Mouse (Mus musculus) kidney, postnatal 0 days (tissue): Measurements from ENCODE around the gene Gm28269. TPM values are rescaled to one million over a fixed set of nuclear protein-coding genes. Genes with fewer than 3 reads are reported as not detected.

Experiments
- ATAC-seq: fragments of 200-750 bp; cut with Nextera tagmentation; replicated peaks from 2 replicates; pipeline ENCODE4 v1.8.0; 2017; ENCODE audit warnings: low read depth, moderate number of reproducible peaks, moderate TSS enrichment, moderate library complexity; ENCODE audit not compliant: low FRiP score
- DNase-seq: peaks from one replicate; pipeline ENCODE4 v3.0.0-alpha.2; 2016; ENCODE audit warnings: low spot score
- H3K27ac ChIP-seq: fragments of 300-500 bp; sonication (generic); 2 replicates; pipeline ENCODE4 v1.5.1; 2014; ENCODE audit warnings: mild to moderate bottlenecking
- H3K27me3 ChIP-seq: fragments of 300-500 bp; sonication (generic); 2 replicates; pipeline ENCODE4 v1.6.1; 2014; ENCODE audit warnings: low read length, mixed read lengths; ENCODE audit not compliant: insufficient read depth
- H3K36me3 ChIP-seq: fragments of 300-500 bp; sonication (generic); 2 replicates; pipeline ENCODE4 v1.6.1; 2014; ENCODE audit warnings: low read length, mixed read lengths; ENCODE audit not compliant: insufficient read depth
- H3K4me1 ChIP-seq: fragments of 300-500 bp; sonication (generic); replicated peaks from 2 replicates; pipeline ENCODE4 v1.6.1; 2014; ENCODE audit warnings: antibody characterized with exemption, low read length, mixed read lengths; ENCODE audit not compliant: insufficient read depth
- H3K4me2 ChIP-seq: fragments of 300-500 bp; sonication (generic); 2 replicates; pipeline ENCODE4 v1.6.1; 2014; ENCODE audit warnings: mild to moderate bottlenecking, low read length, moderate library complexity, mixed read lengths
- H3K4me3 ChIP-seq: fragments of 300-500 bp; sonication (generic); replicated peaks from 2 replicates; pipeline ENCODE4 v1.5.1; 2014; ENCODE audit warnings: low read depth, low read length
- H3K9ac ChIP-seq: fragments of 300-500 bp; sonication (generic); 2 replicates; pipeline ENCODE4 v1.6.1; 2014; ENCODE audit warnings: low read depth, low read length
- H3K9me3 ChIP-seq: fragments of 300-500 bp; sonication (generic); replicated peaks from 2 replicates; pipeline ENCODE4 v1.6.1; 2016; ENCODE audit warnings: low read length, inconsistent platforms, mixed read lengths
- CTCF ChIP-seq: IDR thresholded peaks from 2 replicates; pipeline ENCODE4 v1.5.1; 2016; ENCODE audit warnings: antibody characterized with exemption, low read depth, mild to moderate bottlenecking, moderate library complexity
- WGBS: fragments of 180-500 bp; shearing (Covaris S2); extraction: QIAGEN DNeasy Blood & Tissue Kit; methylation state at CpG from one replicate; pipeline ENCODE4 v1.1.7; 2014; 5-methylcytosine and 5-hydroxymethylcytosine counted together
- polyA plus RNA-seq: library from polyadenylated mRNA; unstranded; fragments of >200 nt; fragmentation: Nextera tagmentation; extraction: Ambion mirVana; gene quantifications from 2 replicates; pipeline ENCODE4 v1.2.1, GENCODE M21; 2015

Gene Gm28269
- polyA plus RNA-seq: not detected in 2 replicates

- no peak for TF ChIP-seq CTCF
- no peak for ATAC-seq
Observed at GRCm38 (mm10) chrX:21744997-21745396, at the start of gene Gm28269. Gene Gm28269 (minus strand): TSS chrX:21745097.

GRCm38 (mm10) chrX:21716885-21717284, 28.0 kb downstream of the Gm28269 start:
- DNase-seq (no peak), ATAC-seq (no peak)
- H3K9me3 ChIP-seq: no peaks in the 10 kb centered on the region
- no peaks in the 10 kb centered on the region for H3K36me3 ChIP-seq
- H3K4me1 ChIP-seq: no peaks in the 10 kb centered on the region
- no peaks in the 10 kb centered on the region for H3K27me3 ChIP-seq
- no peak for TF ChIP-seq CTCF
- H3K9ac ChIP-seq: no peak overlapping the region
- H3K4me3 ChIP-seq: no peak overlapping the region
- H3K4me2 ChIP-seq: no peak overlapping the region
- H3K27ac ChIP-seq: no peak overlapping the region
- 91% methylated on average over 2 of the region's 2 CpGs for WGBS

More at GRCm38 (mm10) chrX:21744997-21745396, at the start of gene Gm28269:
- Histone ChIP-seq H3K4me3 (no peak within 1 kb of the TSS), H3K27me3 (no peaks in the 10 kb centered on the region), H3K9me3 (no peaks in the 10 kb centered on the region), H3K9ac (no peak within 1 kb of the TSS), H3K4me2 (no peak within 1 kb of the TSS), H3K4me1 (no peaks in the 10 kb centered on the region), H3K36me3 (no peaks in the 10 kb centered on the region), H3K27ac (no peak within 1 kb of the TSS)
- no peak for DNase-seq

GRCm38 (mm10) chrX:21715293-21715692, 29.6 kb downstream of the Gm28269 start:
- Histone ChIP-seq H3K4me3 (no peak overlapping the region), H3K4me1 (no peaks in the 10 kb centered on the region), H3K27me3 (no peaks in the 10 kb centered on the region), H3K4me2 (no peak overlapping the region), H3K36me3 (no peaks in the 10 kb centered on the region), H3K9me3 (no peaks in the 10 kb centered on the region), H3K27ac (no peak overlapping the region), H3K9ac (no peak overlapping the region)
- TF ChIP-seq CTCF: no peak
- WGBS: 75% methylated on average over 5 of the region's 5 CpGs
- DNase-seq (no peak), ATAC-seq (no peak)

GRCm38 (mm10) chrX:21714829-21715228, 30.1 kb downstream of the Gm28269 start, which contains the start of gene Slc6a14:
Gene Slc6a14 (plus strand): TSS chrX:21714896.
- H3K4me3 ChIP-seq: no peak within 1 kb of the TSS
- no peaks in the 10 kb centered on the region for H3K9me3 ChIP-seq
- no peaks in the 10 kb centered on the region for H3K4me1 ChIP-seq
- H3K4me2 ChIP-seq: no peak within 1 kb of the TSS
- H3K27me3 ChIP-seq: no peaks in the 10 kb centered on the region
- TF ChIP-seq CTCF: no peak
- 54% methylated on average over 7 of the region's 7 CpGs for whole genome bisulfite sequencing
- no peak for DNase-seq
- no peak for ATAC-seq
- no peaks in the 10 kb centered on the region for H3K36me3 ChIP-seq
- no peak within 1 kb of the TSS for H3K9ac ChIP-seq
- no peak within 1 kb of the TSS for H3K27ac ChIP-seq

- no peaks in the 10 kb centered on the region for H3K9me3 ChIP-seq
- TF ChIP-seq CTCF: no peak
- DNase-seq (no peak), ATAC-seq (no peak)
- WGBS: 88% methylated on average over 1 of the region's 1 CpGs
- no peak overlapping the region for H3K4me3 ChIP-seq
- H3K4me1 ChIP-seq: no peaks in the 10 kb centered on the region
- no peak overlapping the region for H3K27ac ChIP-seq
- no peak overlapping the region for H3K9ac ChIP-seq
- no peak overlapping the region for H3K4me2 ChIP-seq
- no peaks in the 10 kb centered on the region for H3K36me3 ChIP-seq
- H3K27me3 ChIP-seq: no peaks in the 10 kb centered on the region
Observed at GRCm38 (mm10) chrX:21704470-21704869, 40.4 kb downstream of the Gm28269 start.

- Histone ChIP-seq H3K9me3 (no peaks in the 10 kb centered on the region), H3K36me3 (no peaks in the 10 kb centered on the region), H3K4me3 (no peak overlapping the region), H3K27me3 (no peaks in the 10 kb centered on the region), H3K4me2 (no peak overlapping the region), H3K4me1 (no peaks in the 10 kb centered on the region), H3K9ac (no peak overlapping the region), H3K27ac (no peak overlapping the region)
- ATAC-seq (no peak), DNase-seq (no peak)
- no peak for TF ChIP-seq CTCF
- 76% methylated on average over 4 of the region's 4 CpGs for WGBS
Observed at GRCm38 (mm10) chrX:21701646-21702045, 43.3 kb downstream of the Gm28269 start.

- H3K27ac ChIP-seq: no peak overlapping the region
- H3K4me2 ChIP-seq: no peak overlapping the region
- no peak overlapping the region for H3K4me3 ChIP-seq
- no peaks in the 10 kb centered on the region for H3K9me3 ChIP-seq
- H3K9ac ChIP-seq: no peak overlapping the region
- no peaks in the 10 kb centered on the region for H3K4me1 ChIP-seq
- H3K27me3 ChIP-seq: no peaks in the 10 kb centered on the region
- no peak for ATAC-seq
- H3K36me3 ChIP-seq: no peaks in the 10 kb centered on the region
- 59% methylated on average over 3 of the region's 3 CpGs for WGBS
- DNase-seq: no peak
- no peak for TF ChIP-seq CTCF
Observed at GRCm38 (mm10) chrX:21695687-21696086, 49.2 kb downstream of the Gm28269 start.
